Mouse (Mus musculus) kidney, adult 2 months (tissue): Measurements from ENCODE around the gene Slc4a1.

Experiments
- CTCF ChIP-seq: fragments of 200-500 bp; conservative IDR thresholded peaks from 2 replicates; pipeline ENCODE4 v1.5.1; 2011; ENCODE audit warnings: low read depth, mild to moderate bottlenecking, control low read depth, low read length, moderate library complexity, mixed read lengths; ENCODE audit not compliant: insufficient read depth, insufficient read length
- POLR2A ChIP-seq: fragments of 200-500 bp; IDR thresholded peaks from one replicate; pipeline ENCODE4 v1.6.1; 2011; ENCODE audit warnings: low read depth, low read length, control low read depth

DNA sequence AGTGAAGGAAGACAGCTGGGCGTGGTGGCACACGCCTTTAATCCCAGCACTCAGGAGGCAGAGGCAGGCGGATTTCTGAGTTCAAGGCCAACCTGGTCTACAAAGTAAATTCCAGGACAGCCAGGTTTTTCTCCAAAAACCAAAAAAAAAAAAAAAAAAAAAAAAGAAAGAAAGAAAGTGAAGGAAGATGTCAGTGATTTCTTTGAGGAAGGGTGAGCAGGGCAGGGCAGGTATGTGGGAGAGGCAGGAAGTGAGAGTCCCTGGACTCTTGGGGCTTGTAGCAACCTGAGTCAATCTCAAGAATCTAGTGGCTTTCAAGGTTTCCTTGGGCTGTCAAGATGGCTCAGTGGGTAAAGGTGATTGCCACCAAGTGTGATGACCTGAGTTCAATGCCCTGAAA, 21.5 kb downstream of the Slc4a1 start:
- TF ChIP-seq CTCF (no peak), POLR2A (no peak)
